Mouse (Mus musculus): ENCODE results near the gene Pmvk.

The Pmvk gene

DNA sequence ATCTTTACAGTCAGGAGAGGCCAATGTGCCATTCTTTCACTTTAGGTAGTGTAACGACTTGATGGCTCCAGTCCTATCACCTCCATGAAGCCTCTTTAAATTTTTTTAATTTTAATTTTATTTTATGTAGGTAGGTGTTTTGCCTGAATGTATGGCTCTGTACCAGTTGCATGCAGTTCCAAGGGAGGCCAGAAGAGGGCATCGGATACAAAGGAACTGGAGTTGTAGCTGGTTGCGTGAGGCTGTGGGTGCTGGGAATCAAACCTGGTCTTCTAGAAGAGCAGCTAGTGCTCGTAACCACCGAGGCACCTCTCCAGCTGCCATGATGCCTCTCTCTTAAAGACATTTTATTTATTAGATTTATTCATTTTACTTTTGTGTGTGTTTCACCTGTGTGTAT is 62.0 kb downstream of the Pmvk start:
- ChIA-PET CTCF (interaction anchor here in 2 of 4 experiments (0.9 to 2.3 kb wide), 4 partner anchors 13 to 256 kb away, joined by 3 to 10 read pairs (median 5); no protein-coding TSS in a partner anchor), POLR2A (interaction anchor here in 3 of 4 experiments (0.5 to 1.2 kb wide), 7 partner anchors 36 to 256 kb away, joined by 3 to 9 read pairs (median 3); no protein-coding TSS in a partner anchor)
